Mouse (Mus musculus) kidney, adult 11 months (tissue): Measurements from ENCODE around the gene Ret.

Experiments
- DNase-seq: peaks from one replicate; pipeline ENCODE4 v3.0.0; 2022

The Ret gene

DNA sequence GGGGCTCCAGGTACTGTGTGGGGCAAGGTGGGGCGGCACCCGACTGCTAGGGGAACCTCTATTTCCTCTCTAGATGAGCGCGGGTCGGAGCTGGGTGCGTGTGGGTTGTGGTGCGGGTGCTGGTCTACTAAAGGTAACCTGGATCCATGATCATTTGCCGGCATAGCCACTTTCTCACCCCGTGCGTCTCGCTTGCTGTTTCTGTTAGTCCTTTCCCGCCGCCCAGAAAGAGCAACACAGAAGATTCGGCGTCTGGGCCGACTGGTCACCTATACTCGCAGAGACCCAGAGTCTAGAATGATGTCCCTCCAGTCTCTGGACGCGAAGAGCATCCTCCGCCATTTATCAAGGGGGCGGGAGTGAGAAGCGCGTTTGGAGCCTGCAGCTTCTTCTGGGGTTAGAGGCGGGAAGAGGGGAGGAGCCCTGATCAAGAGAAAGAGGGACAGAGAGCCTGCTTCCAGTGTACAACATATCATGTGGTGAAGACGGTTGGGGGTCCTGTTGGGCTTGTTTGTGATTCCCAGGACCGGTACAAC, at the start of gene Ret:
Gene Ret (minus strand): TSS at position 279 of the 536 bp plus-strand sequence.
- no peak for DNase-seq

GRCm38 (mm10) chr6:118247161-118247560, 49.6 kb upstream of the Ret start:
- DNase-seq = no peak

DNA sequence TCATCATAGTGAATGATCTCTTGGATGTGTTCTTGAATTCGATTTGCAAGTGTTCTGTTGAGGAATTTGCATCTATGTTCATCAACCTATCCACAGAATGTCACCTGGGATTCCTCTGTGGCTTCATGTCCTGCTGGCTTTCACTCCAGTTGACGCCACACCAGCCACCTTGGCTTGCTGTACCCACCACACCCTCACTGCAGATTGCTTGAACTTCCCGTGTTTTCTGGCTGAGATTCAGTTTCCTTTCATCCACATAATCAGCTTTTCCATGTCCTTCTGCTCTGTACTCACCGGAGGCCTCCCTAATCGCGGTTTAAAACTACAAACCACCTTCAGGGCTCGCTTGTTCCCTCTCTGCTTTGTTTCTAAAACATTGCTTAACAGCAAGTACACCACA, 46.6 kb upstream of the Ret start:
- no peak for DNase-seq

DNA sequence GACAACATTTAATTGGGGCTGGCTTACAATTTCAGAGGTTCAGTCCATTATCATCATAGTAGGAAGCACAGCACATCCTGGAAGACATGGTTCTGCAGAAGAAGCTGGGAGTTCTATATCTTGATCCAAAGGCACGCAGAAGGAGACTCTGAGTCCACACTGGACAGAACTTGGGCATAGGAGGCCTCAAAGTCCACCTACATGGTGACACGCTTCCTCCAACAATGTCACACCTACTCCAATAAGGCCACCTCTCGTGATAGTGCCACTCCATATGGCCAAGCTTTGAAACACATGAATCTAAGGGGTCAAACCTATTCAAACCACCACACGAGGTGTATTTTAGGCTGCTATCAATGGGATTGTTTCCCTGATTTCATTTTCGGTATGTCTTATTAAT, 45.4 kb upstream of the Ret start:
- DNase-seq = no peak

DNA sequence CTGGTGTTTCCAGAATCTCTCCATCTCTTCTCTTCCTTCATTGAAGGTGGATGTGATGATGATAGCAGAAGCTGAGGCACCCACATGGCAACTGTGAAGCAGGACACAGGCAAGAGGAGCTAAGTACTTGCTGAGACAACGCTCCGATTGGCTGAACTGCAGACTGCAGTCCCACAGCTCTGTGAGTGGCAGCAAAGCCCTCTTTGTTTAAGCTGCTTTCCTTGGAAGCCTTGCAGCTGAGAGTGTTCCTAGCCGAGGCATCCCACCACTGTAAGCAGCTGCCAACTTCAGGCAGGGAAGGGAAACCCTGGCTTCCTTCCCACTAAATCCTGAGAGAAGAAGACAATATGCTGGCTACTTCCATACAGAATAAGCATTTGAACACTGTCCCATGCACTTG, 28.6 kb upstream of the Ret start:
- no peak for DNase-seq

DNA sequence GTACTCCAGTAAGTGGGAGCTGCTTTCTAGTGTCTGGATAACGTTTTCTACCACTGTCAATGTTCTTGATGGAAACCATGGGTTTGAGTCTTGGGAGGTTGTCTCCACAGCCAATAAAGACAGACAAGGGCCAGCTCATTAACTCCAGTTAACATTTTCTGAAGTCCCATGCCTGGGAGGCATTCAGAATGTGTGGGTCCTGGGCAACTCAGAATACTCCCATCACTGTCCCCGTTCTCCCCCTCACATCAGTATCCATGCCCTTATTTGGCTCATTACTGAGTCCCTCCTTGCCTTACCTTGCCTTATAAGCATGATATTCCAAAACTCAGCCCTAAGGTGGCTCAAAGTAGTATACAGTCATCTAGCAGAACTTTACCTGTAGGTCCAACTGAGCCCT, 25.0 kb upstream of the Ret start:
- no peak for DNase-seq

GRCm38 (mm10) chr6:118215676-118216075, 18.2 kb upstream of the Ret start:
- no peak for DNase-seq

DNA sequence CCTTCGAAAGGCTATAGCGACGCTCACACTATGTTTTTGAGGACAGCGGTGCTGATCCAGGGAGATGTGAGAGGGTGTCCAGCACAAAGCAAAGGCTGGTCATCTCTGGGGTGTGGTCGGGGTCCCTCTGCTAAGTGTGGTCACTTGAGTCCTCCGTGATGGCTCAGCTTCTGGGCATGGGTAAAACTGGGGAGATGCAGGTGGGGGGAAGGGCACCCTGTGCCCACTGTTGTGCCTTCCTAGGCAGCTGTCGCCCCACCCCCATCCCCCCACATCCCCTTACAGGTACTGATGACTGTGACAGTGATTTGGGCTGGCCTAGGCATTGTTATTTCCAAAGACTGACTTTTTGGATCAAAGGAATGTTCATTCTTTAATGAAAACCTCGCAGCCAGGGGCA, 10.8 kb upstream of the Ret start:
- DNase-seq = no peak

GRCm38 (mm10) chr6:118206386-118206785, 8.9 kb upstream of the Ret start:
- DNase-seq = no peak

- no peak for DNase-seq
These were observed 7.8 kb upstream of the Ret start for GRCm38 (mm10) chr6:118205176-118205890.

GRCm38 (mm10) chr6:118204112-118204511, 6.6 kb upstream of the Ret start:
- no peak for DNase-seq

DNA sequence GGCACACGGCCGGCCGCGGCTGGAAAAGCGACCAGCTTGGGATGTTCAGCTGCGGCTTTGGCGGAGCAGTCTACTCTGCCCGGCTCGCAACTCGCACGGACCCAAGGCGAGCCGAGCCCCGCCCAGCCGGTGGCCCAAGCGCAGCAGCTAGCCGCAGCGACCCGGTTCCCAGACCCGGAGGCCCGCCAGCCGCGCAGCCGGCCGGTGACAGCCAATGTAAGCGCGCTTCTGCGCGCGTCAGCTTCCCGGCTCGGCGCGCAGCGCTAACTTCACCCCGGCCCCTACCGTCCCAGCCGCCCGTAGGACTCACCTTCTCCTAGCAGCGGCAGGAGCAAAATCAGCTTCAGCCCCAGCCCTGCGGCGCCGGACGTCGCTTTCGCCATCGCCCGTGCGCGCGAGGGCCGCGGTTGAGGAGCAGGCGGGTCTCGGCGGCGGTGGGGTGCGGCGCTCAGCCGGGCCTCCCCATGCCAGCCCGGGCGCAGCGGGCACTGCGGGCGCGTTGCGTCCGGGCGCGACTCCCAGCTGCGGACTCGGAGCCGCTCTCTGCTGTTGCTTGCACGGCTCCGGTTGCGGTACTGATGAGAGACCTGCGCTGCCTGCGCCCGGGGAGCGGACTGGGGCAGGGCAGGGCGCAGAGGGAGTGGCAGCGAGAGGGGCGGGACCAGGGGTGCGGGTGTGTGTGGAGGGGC, 623 bp downstream of the Ret start:
- DNase-seq = no peak

DNA sequence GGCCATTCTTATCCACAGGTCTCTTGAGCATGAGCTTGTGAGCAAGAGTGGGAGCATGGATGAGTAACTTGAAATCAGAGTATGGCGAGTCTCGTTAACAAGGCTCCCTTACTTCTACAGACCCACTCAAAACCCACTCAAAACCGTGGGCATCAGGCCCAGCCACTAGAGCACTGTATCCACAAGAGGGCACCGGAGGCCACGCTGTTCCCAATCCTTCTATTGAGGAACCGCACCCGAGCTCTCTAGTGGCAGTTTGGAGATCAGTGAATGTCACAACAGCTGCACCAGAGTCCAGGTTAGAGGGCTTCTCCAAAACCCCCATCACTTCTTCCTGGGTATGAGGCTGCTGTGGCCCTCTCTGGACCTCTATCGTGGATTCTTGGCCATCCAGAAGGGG, 2.4 kb downstream of the Ret start:
- no peak for DNase-seq

DNA sequence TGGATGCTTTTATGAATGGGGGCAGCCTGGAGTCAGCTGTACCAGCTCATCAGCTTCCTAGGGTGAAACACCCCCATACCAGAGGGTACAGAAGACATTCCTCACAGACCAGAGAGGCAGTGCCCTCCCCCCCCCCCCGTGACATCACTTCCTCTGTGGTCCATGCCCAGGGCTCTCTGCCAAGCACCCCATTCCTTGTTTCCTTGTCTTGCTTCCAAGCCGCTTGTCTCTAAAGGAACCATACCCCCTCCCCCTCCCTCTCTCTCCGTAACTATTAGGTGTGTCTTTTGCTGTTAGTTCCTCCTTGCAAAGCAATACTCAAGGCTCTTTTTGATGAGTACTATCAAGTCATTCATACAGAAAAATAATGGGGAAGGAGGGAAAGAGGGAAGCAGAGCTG, 4.6 kb downstream of the Ret start:
- no peak for DNase-seq

GRCm38 (mm10) chr6:118192199-118192598, 5.3 kb downstream of the Ret start:
- no peak for DNase-seq

- DNase-seq = no peak
These were observed 7.8 kb downstream of the Ret start for GRCm38 (mm10) chr6:118189764-118190163.

GRCm38 (mm10) chr6:118188599-118188998, 8.9 kb downstream of the Ret start:
- DNase-seq = no peak

GRCm38 (mm10) chr6:118187285-118187641, 10.3 kb downstream of the Ret start:
- no peak for DNase-seq

DNA sequence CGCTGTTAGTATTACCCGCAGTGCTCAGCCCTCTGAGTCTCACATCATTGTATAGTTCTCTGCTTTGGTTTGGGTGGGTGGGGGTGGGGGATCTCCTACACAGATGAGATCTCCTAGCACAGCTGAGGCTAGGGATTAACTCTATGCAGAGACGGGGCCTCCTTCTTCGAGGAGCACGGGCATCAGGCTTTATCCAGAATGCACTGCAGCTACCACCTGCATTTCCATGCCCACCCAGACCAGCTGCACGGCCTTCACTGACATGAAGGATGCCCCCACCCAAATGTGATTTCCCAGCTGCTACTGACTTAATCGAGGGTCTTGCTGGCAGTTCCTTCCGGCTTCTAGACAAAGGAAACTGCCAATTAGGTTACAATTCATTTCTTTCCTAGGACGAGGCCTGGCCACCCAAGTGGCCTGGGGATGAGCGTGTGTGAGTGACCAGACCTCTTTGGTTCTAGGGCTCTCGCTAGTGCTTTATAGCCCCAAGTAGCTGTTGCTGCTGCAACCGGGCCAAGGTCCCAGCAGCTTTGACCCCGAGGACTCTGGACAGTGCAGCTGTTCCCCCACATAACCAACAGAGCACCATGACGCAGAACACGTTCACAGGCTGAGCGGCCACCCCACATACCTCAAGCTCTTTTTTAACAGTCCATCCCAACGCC, 10.8 kb downstream of the Ret start:
- no peak for DNase-seq

- no peak for DNase-seq
These were observed 13.4 kb downstream of the Ret start for GRCm38 (mm10) chr6:118184126-118184525.

DNA sequence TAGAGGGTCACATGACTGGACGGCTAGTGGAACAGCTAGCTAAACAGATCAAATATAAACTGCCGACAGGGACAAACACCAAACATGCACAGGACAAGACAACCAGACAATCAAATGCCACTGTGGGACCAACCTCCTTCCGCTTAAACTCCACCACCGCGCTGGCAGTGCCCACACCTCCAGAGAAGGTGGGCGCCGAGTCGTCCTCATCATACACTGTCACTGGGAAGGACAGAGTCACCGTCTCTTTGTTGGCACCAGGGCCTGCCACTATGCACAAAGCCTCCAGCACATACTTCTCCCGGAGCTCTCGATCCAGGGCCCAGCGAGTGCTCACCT, 17.5 kb downstream of the Ret start:
- DNase-seq = no peak

GRCm38 (mm10) chr6:118179316-118180084, 18.0 kb downstream of the Ret start:
- peak; percentile 59 for DNase-seq

- DNase-seq = no peak
These were observed 23.6 kb downstream of the Ret start for GRCm38 (mm10) chr6:118173975-118174328.
